Mouse (Mus musculus): ENCODE measurements at regions not wholly inside any gene's neighbourhood (a gene's known extent, or its start where the extent isn't known, plus 50 kb on each side); places are given as distances from the start of the nearest gene placed in this dataset.
A peak's percentile ranks its signal among the peaks of the same experiment; 100 is the strongest.

DNA sequence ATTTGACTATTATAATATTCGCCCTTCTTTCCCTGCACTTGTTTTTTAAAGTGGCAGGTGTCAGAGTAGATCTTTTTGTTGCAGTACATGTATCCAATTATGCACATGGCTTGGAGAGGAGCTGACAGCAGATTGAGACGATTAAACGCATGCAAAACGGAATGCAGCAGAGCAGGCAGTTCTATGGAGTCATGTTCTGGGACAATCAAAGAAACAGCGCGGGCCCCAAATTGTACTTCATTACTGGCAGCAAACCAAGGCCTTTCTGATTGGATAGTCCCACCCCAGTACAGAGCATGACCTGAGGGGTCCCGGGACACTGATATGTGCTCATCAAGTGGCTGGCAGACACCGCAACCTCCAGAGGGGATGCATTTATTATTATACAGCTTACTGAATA, 140.5 kb downstream of the Samd5 start:
- peaks cover 1% of the 10 kb centered on the region for H3K4me1 ChIP-seq (ENCODE audit: control insufficient read depth, insufficient read depth, low read length)
- H3K9ac ChIP-seq (ENCODE audit: low read length): no peak overlapping the region
- no peak for ATAC-seq (replicated peaks; ENCODE audit: extremely low read depth, insufficient read depth, low FRiP score)
- no peak overlapping the region for H3K27ac ChIP-seq (ENCODE audit: low read length)
- no peaks in the 10 kb centered on the region for H3K27me3 ChIP-seq (ENCODE audit: control insufficient read depth, insufficient read depth, low read length)
- H3K4me2 ChIP-seq (ENCODE audit: low read depth, low read length): no peak overlapping the region
- 60% methylated on average over 8 of the region's 8 CpGs for WGBS
- no peak overlapping the region for H3K4me3 ChIP-seq (ENCODE audit: low read length)
- no peaks in the 10 kb centered on the region for H3K36me3 ChIP-seq (ENCODE audit: control insufficient read depth, insufficient read depth)
- no peaks in the 10 kb centered on the region for H3K9me3 ChIP-seq (replicated peaks; ENCODE audit: control insufficient read depth, low read length)

GRCm38 (mm10) chr10:9533283-9533682, 141.7 kb downstream of the Samd5 start:
- no peaks in the 10 kb centered on the region for H3K9me3 ChIP-seq (replicated peaks; ENCODE audit: control insufficient read depth, low read length)
- H3K4me3 ChIP-seq (ENCODE audit: low read length): no peak overlapping the region
- WGBS: 50% methylated on average over 2 of the region's 2 CpGs
- ATAC-seq (replicated peaks; ENCODE audit: extremely low read depth, insufficient read depth, low FRiP score): no peak
- H3K4me1 ChIP-seq (ENCODE audit: control insufficient read depth, insufficient read depth, low read length): peaks cover 9% of the 10 kb centered on the region
- no peak overlapping the region for H3K9ac ChIP-seq (ENCODE audit: low read length)
- H3K36me3 ChIP-seq (ENCODE audit: control insufficient read depth, insufficient read depth): no peaks in the 10 kb centered on the region
- no peaks in the 10 kb centered on the region for H3K27me3 ChIP-seq (ENCODE audit: control insufficient read depth, insufficient read depth, low read length)
- no peak overlapping the region for H3K4me2 ChIP-seq (ENCODE audit: low read depth, low read length)
- H3K27ac ChIP-seq (ENCODE audit: low read length): no peak overlapping the region

DNA sequence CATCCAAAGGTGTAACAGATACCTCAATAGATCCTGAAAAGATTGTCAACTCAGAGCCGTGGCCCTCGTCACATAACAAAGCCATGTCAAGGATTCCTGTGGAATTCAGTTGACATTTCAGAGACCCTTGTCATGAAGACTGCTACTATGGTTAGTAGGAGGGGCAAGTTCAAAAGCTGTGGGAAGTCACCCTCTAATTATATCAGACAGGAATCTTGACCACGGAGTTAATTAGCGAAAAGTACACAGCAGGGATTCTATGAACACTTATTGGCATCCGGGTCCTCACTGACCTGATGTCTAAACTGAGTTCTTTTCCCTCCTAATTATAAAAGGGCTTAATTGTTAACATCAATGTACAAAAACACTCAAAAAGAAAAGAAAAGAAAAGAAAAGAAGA, 143.1 kb downstream of the Samd5 start:
- WGBS: 83% methylated on average over 5 of the region's 5 CpGs

DNA sequence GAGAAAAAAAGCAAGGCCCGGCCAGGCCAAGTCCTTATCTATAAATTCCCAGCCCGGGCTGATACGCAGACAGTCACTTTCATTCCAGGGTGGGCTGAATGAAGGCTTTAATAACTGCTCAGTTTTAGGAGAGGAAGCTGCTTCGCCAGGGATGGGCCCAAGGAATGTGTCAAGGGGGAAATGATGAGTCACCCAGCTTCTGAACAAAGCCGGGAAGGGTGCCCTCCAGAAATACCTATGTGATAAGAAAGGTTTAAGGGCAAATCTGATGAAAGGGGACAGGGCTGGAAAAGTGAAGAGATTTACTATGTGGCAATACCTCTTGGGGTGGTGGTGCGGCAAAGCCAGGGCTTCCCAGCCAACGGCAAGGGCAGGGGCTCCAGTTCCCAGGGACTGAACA, 145.6 kb downstream of the Samd5 start:
- ATAC-seq (replicated peaks; ENCODE audit: extremely low read depth, insufficient read depth, low FRiP score): no peak
- WGBS: 9% methylated on average over 7 of the region's 7 CpGs
- peaks cover 9% of the 10 kb centered on the region for H3K4me1 ChIP-seq (ENCODE audit: control insufficient read depth, insufficient read depth, low read length)
- no peaks in the 10 kb centered on the region for H3K27me3 ChIP-seq (ENCODE audit: control insufficient read depth, insufficient read depth, low read length)
- H3K4me2 ChIP-seq (ENCODE audit: low read depth, low read length): 0 out of 2 replicates have a peak overlapping the region, but pooled peaks have one; percentile 2
- no peaks in the 10 kb centered on the region for H3K9me3 ChIP-seq (replicated peaks; ENCODE audit: control insufficient read depth, low read length)
- H3K9ac ChIP-seq (ENCODE audit: low read length): no peak overlapping the region; the same call in 1 of the 2 replicates
- H3K36me3 ChIP-seq (ENCODE audit: control insufficient read depth, insufficient read depth): no peaks in the 10 kb centered on the region
- no peak overlapping the region for H3K4me3 ChIP-seq (ENCODE audit: low read length)
- H3K27ac ChIP-seq (ENCODE audit: low read length): no peak overlapping the region

More for the DNA sequence above, 143.1 kb downstream of the Samd5 start:
- Histone ChIP-seq H3K9ac (ENCODE audit: low read length) (no peak overlapping the region), H3K36me3 (ENCODE audit: control insufficient read depth, insufficient read depth) (no peaks in the 10 kb centered on the region), H3K27me3 (ENCODE audit: control insufficient read depth, insufficient read depth, low read length) (no peaks in the 10 kb centered on the region), H3K4me3 (ENCODE audit: low read length) (no peak overlapping the region), H3K9me3 (replicated peaks; ENCODE audit: control insufficient read depth, low read length) (no peaks in the 10 kb centered on the region), H3K27ac (ENCODE audit: low read length) (no peak overlapping the region), H3K4me1 (ENCODE audit: control insufficient read depth, insufficient read depth, low read length) (peaks cover 9% of the 10 kb centered on the region), H3K4me2 (ENCODE audit: low read depth, low read length) (no peak overlapping the region)
- ATAC-seq (replicated peaks; ENCODE audit: extremely low read depth, insufficient read depth, low FRiP score): no peak

- no peaks in the 10 kb centered on the region for H3K9me3 ChIP-seq (replicated peaks; ENCODE audit: control insufficient read depth, low read length)
- H3K4me1 ChIP-seq (ENCODE audit: control insufficient read depth, insufficient read depth, low read length): peaks cover 9% of the 10 kb centered on the region
- H3K4me2 ChIP-seq (ENCODE audit: low read depth, low read length): no peak overlapping the region
- H3K27ac ChIP-seq (ENCODE audit: low read length): no peak overlapping the region
- no peaks in the 10 kb centered on the region for H3K36me3 ChIP-seq (ENCODE audit: control insufficient read depth, insufficient read depth)
- no peak overlapping the region for H3K4me3 ChIP-seq (ENCODE audit: low read length)
- ATAC-seq (replicated peaks; ENCODE audit: extremely low read depth, insufficient read depth, low FRiP score): no peak
- H3K9ac ChIP-seq (ENCODE audit: low read length): no peak overlapping the region
- WGBS: 75% methylated on average over 4 of the region's 4 CpGs
- H3K27me3 ChIP-seq (ENCODE audit: control insufficient read depth, insufficient read depth, low read length): no peaks in the 10 kb centered on the region
These were observed 146.9 kb downstream of the Samd5 start for GRCm38 (mm10) chr10:9528066-9528465.

GRCm38 (mm10) chr10:9509764-9510390, 165.1 kb downstream of the Samd5 start:
- ATAC-seq (replicated peaks; ENCODE audit: extremely low read depth, insufficient read depth, low FRiP score): no peak
- H3K27me3 ChIP-seq (ENCODE audit: control insufficient read depth, insufficient read depth, low read length): no peaks in the 10 kb centered on the region
- no peak overlapping the region for H3K27ac ChIP-seq (ENCODE audit: low read length)
- H3K4me2 ChIP-seq (ENCODE audit: low read depth, low read length): no peak overlapping the region
- H3K4me1 ChIP-seq (ENCODE audit: control insufficient read depth, insufficient read depth, low read length): no peaks in the 10 kb centered on the region
- H3K4me3 ChIP-seq (ENCODE audit: low read length): no peak overlapping the region
- H3K36me3 ChIP-seq (ENCODE audit: control insufficient read depth, insufficient read depth): no peaks in the 10 kb centered on the region
- WGBS: 52% methylated on average over 12 of the region's 12 CpGs
- no peaks in the 10 kb centered on the region for H3K9me3 ChIP-seq (replicated peaks; ENCODE audit: control insufficient read depth, low read length)
- no peak overlapping the region for H3K9ac ChIP-seq (ENCODE audit: low read length)

GRCm38 (mm10) chr10:9509092-9509671, 165.8 kb downstream of the Samd5 start:
- 81% methylated on average over 17 of the region's 17 CpGs for WGBS
- ATAC-seq (replicated peaks; ENCODE audit: extremely low read depth, insufficient read depth, low FRiP score): no peak
- H3K4me3 ChIP-seq (ENCODE audit: low read length): no peak overlapping the region

GRCm38 (mm10) chr10:9503569-9504493, 171.2 kb downstream of the Samd5 start:
- H3K4me1 ChIP-seq (ENCODE audit: control insufficient read depth, insufficient read depth, low read length): no peaks in the 10 kb centered on the region
- H3K9me3 ChIP-seq (replicated peaks; ENCODE audit: control insufficient read depth, low read length): no peaks in the 10 kb centered on the region
- no peaks in the 10 kb centered on the region for H3K36me3 ChIP-seq (ENCODE audit: control insufficient read depth, insufficient read depth)
- H3K9ac ChIP-seq (ENCODE audit: low read length): no peak overlapping the region
- ATAC-seq (replicated peaks; ENCODE audit: extremely low read depth, insufficient read depth, low FRiP score): no peak
- 65% methylated on average over 11 of the region's 11 CpGs for WGBS
- no peaks in the 10 kb centered on the region for H3K27me3 ChIP-seq (ENCODE audit: control insufficient read depth, insufficient read depth, low read length)
- H3K27ac ChIP-seq (ENCODE audit: low read length): no peak overlapping the region
- no peak overlapping the region for H3K4me2 ChIP-seq (ENCODE audit: low read depth, low read length)
- H3K4me3 ChIP-seq (ENCODE audit: low read length): no peak overlapping the region

More at GRCm38 (mm10) chr10:9509092-9509671, 165.8 kb downstream of the Samd5 start:
- Histone ChIP-seq H3K9me3 (replicated peaks; ENCODE audit: control insufficient read depth, low read length) (no peaks in the 10 kb centered on the region), H3K36me3 (ENCODE audit: control insufficient read depth, insufficient read depth) (no peaks in the 10 kb centered on the region), H3K27ac (ENCODE audit: low read length) (no peak overlapping the region), H3K4me1 (ENCODE audit: control insufficient read depth, insufficient read depth, low read length) (no peaks in the 10 kb centered on the region), H3K27me3 (ENCODE audit: control insufficient read depth, insufficient read depth, low read length) (no peaks in the 10 kb centered on the region), H3K9ac (ENCODE audit: low read length) (no peak overlapping the region), H3K4me2 (ENCODE audit: low read depth, low read length) (no peak overlapping the region)

DNA sequence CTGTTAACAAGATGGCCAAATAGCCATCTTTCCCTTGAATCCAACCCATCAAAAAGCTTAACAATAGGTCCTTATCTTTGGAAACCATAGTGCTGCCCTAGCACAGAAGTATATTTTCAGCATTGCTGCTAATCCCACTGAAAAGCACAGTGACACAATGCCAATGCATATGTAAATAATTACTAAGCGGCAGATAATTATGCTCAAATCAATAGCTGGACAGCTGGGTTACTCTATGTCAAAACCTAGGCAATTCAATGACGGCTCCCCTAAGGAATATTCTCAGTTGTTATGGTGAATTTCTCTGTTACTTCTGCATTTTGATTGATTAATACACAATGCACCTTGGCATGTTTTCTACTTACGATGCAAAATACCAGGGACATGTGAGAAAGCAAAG, 176.5 kb downstream of the Samd5 start:
- no peak overlapping the region for H3K4me3 ChIP-seq (ENCODE audit: low read length)
- whole genome bisulfite sequencing: 85% methylated on average over 3 of the region's 3 CpGs
- no peak overlapping the region for H3K4me2 ChIP-seq (ENCODE audit: low read depth, low read length)
- H3K27me3 ChIP-seq (ENCODE audit: control insufficient read depth, insufficient read depth, low read length): no peaks in the 10 kb centered on the region
- no peak for ATAC-seq (replicated peaks; ENCODE audit: extremely low read depth, insufficient read depth, low FRiP score)
- no peaks in the 10 kb centered on the region for H3K4me1 ChIP-seq (ENCODE audit: control insufficient read depth, insufficient read depth, low read length)
- no peak overlapping the region for H3K9ac ChIP-seq (ENCODE audit: low read length)
- no peaks in the 10 kb centered on the region for H3K9me3 ChIP-seq (replicated peaks; ENCODE audit: control insufficient read depth, low read length)
- no peaks in the 10 kb centered on the region for H3K36me3 ChIP-seq (ENCODE audit: control insufficient read depth, insufficient read depth)
- H3K27ac ChIP-seq (ENCODE audit: low read length): no peak overlapping the region
